Mouse (Mus musculus) limb, embryonic 12.5 days (tissue): ENCODE measurements at regions not wholly inside any gene's neighbourhood (a gene's known extent, or its start where the extent isn't known, plus 50 kb on each side); places are given as distances from the start of the nearest gene placed in this dataset.
"Not testable (repeated sequence)": the region's sequence is repeated elsewhere in the genome, so short reads cannot be mapped to it uniquely, and the experiment has no call there.

Experiments used
- ATAC-seq: fragments of 200-750 bp; cut with Nextera tagmentation; 2 replicates; pipeline ENCODE4 v1.8.0; 2017; ENCODE audit warnings: low read depth, moderate TSS enrichment; ENCODE audit not compliant: insufficient number of reproducible peaks, insufficient read depth, low FRiP score, low TSS enrichment
- H3K27ac ChIP-seq: fragments of 300-500 bp; sonication (generic); 2 replicates; pipeline ENCODE4 v1.5.1; 2016; ENCODE audit warnings: mild to moderate bottlenecking, moderate library complexity
- H3K27me3 ChIP-seq: fragments of 300-500 bp; sonication (generic); 2 replicates; pipeline ENCODE4 v1.6.1; 2016; ENCODE audit warnings: mild to moderate bottlenecking, moderate library complexity
- H3K36me3 ChIP-seq: fragments of 300-500 bp; sonication (generic); 2 replicates; pipeline ENCODE4 v1.6.1; 2016; ENCODE audit warnings: mild to moderate bottlenecking, moderate library complexity
- H3K4me1 ChIP-seq: fragments of 300-500 bp; sonication (generic); replicated peaks from 2 replicates; pipeline ENCODE4 v1.6.1; 2016
- H3K4me2 ChIP-seq: fragments of 300-500 bp; sonication (generic); 2 replicates; pipeline ENCODE4 v1.6.1; 2016; ENCODE audit warnings: mild to moderate bottlenecking, moderate library complexity
- H3K4me3 ChIP-seq: fragments of 300-500 bp; sonication (generic); replicated peaks from 2 replicates; pipeline ENCODE4 v1.5.1; 2016; ENCODE audit warnings: mild to moderate bottlenecking
- H3K9ac ChIP-seq: fragments of 300-500 bp; sonication (generic); replicated peaks from 2 replicates; pipeline ENCODE4 v1.6.1; 2016; ENCODE audit warnings: mild to moderate bottlenecking, moderate library complexity
- H3K9me3 ChIP-seq: fragments of 300-500 bp; sonication (generic); 2 replicates; pipeline ENCODE4 v1.6.1; 2016; ENCODE audit warnings: mild to moderate bottlenecking, moderate library complexity
- WGBS: fragments of 180-500 bp; shearing (Covaris S2); methylation state at CpG from one replicate; pipeline ENCODE4 v1.1.7; 2016; 5-methylcytosine and 5-hydroxymethylcytosine counted together

GRCm38 (mm10) chr17:94866630-94867029 lies 116.8 kb upstream of the Mettl4 start:
- no peak for ATAC-seq
- 0 out of 2 replicates have a peak, but pooled peaks cover 2% of the 10 kb centered on the region for H3K9me3 ChIP-seq
- H3K9ac ChIP-seq, result no peak overlapping the region
- no peaks in the 10 kb centered on the region for H3K27me3 ChIP-seq
- no peak overlapping the region for H3K27ac ChIP-seq
- no peaks in the 10 kb centered on the region for H3K4me1 ChIP-seq
- H3K4me2 ChIP-seq, result no peak overlapping the region
- H3K36me3 ChIP-seq, result no peaks in the 10 kb centered on the region
- no peak overlapping the region for H3K4me3 ChIP-seq
- 100% methylated on average over 1 of the region's 1 CpGs for WGBS

- WGBS, result 9% methylated on average over 19 of the region's 21 CpGs
- Histone ChIP-seq H3K4me3 (peak overlapping the region; percentile 53), H3K27ac (peak overlapping the region; percentile 76), H3K4me2 (peak overlapping the region; percentile 57), H3K9ac (peak overlapping the region; percentile 53; the same call in 1 of the 2 replicates)
- not testable (repeated sequence) for H3K9me3 ChIP-seq, H3K27me3 ChIP-seq, H3K36me3 ChIP-seq, H3K4me1 ChIP-seq
- ATAC-seq, result peak; percentile 99
These were observed 114.9 kb upstream of the Mettl4 start for GRCm38 (mm10) chr17:94864531-94865318.

GRCm38 (mm10) chr17:94854698-94855097 lies 104.9 kb upstream of the Mettl4 start:
- H3K27ac ChIP-seq, H3K27me3 ChIP-seq, H3K9me3 ChIP-seq, H3K4me3 ChIP-seq, H3K36me3 ChIP-seq, ATAC-seq, H3K9ac ChIP-seq, H3K4me1 ChIP-seq, H3K4me2 ChIP-seq: not testable (repeated sequence)
- WGBS, result 90% methylated on average over 4 of the region's 4 CpGs

- peak overlapping the region; percentile 58 for H3K4me3 ChIP-seq
- H3K4me2 ChIP-seq, result peak overlapping the region; percentile 78
- ATAC-seq, result peak; percentile 95
- H3K27me3 ChIP-seq, result no peaks in the 10 kb centered on the region
- peak overlapping the region; percentile 89 for H3K27ac ChIP-seq
- peak overlapping the region; percentile 71 for H3K9ac ChIP-seq
- WGBS, result 1% methylated on average over 20 of the region's 20 CpGs
- 0 out of 2 replicates have a peak, but pooled peaks cover 8% of the 10 kb centered on the region for H3K4me1 ChIP-seq
- peaks cover 5% of the 10 kb centered on the region; the same call in 1 of the 2 replicates for H3K9me3 ChIP-seq
- peaks cover 7% of the 10 kb centered on the region; the same call in 1 of the 2 replicates for H3K36me3 ChIP-seq
These were observed 84.8 kb upstream of the Mettl4 start for GRCm38 (mm10) chr17:94834446-94835117.

GRCm38 (mm10) chr17:94834067-94834445 lies 84.2 kb upstream of the Mettl4 start:
- Histone ChIP-seq H3K27ac (peak overlapping the region; percentile 89), H3K9ac (peak overlapping the region; percentile 71), H3K4me2 (peak overlapping the region; percentile 78), H3K4me3 (peak overlapping the region; percentile 58), H3K36me3 (peaks cover 12% of the 10 kb centered on the region)
- not testable (repeated sequence) for H3K27me3 ChIP-seq, H3K9me3 ChIP-seq, H3K4me1 ChIP-seq
- ATAC-seq, result peak; percentile 43; the same call in 1 of the 2 replicates
- WGBS, result 5% methylated on average over 9 of the region's 9 CpGs

- not testable (repeated sequence) for H3K9ac ChIP-seq, H3K27ac ChIP-seq, ATAC-seq, H3K27me3 ChIP-seq, H3K4me3 ChIP-seq, H3K4me2 ChIP-seq, H3K4me1 ChIP-seq
- peaks cover 34% of the 10 kb centered on the region for H3K36me3 ChIP-seq
- 86% methylated on average over 1 of the region's 1 CpGs for WGBS
- peaks cover 34% of the 10 kb centered on the region for H3K9me3 ChIP-seq
These were observed 76.6 kb upstream of the Mettl4 start for GRCm38 (mm10) chr17:94826415-94826814.

GRCm38 (mm10) chr17:94808758-94809157 lies 58.9 kb upstream of the Mettl4 start:
- Histone ChIP-seq H3K4me1 (no peaks in the 10 kb centered on the region), H3K27me3 (no peaks in the 10 kb centered on the region), H3K9ac (no peak overlapping the region), H3K36me3 (peaks cover 7% of the 10 kb centered on the region), H3K4me3 (no peak overlapping the region), H3K4me2 (no peak overlapping the region), H3K9me3 (peaks cover 37% of the 10 kb centered on the region; the same call in 1 of the 2 replicates), H3K27ac (no peak overlapping the region)
- ATAC-seq, result no peak
